Mouse (Mus musculus): ENCODE measurements around the gene Homer2.

DNA sequence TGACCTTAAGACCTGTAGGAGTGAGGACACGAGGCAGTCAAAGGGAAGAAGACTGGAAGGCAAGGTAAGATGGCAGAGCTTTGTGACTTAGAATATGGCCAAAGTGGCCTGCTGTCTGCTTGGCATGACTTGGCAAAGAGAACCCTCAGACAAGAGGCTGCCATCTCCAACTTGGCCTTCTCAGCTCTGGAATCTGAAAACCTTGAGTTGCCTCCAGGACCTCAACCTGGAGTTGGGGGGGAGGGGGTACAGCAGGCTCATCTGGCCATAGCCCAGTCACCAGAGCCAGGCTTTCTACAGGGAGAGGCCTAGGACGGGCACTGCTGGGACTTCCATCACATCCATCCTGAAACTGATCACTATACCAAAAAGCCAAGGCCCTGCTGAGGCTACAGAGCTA is 55.0 kb downstream of the Homer2 start:
- TF ChIP-seq GATA1 (IDR thresholded peaks at IDR 0.05; ENCODE audit: borderline replicate concordance, low read length) = no peak
- no peak for TF ChIP-seq FLI1 (IDR thresholded peaks at IDR 0.05; ENCODE audit: low read length)

All from megakaryocyte, embryonic 14.5 days (primary cell).